Mouse (Mus musculus): ENCODE data around the gene Fbxo11. TPM values are rescaled to one million over a fixed set of nuclear protein-coding genes. Genes with fewer than 3 reads are reported as not detected.

Gene Fbxo11
- polyA plus RNA-seq (2016; fragmentation: Nextera tagmentation; extraction: Ambion mirVana), result 23.5 and 29.1 TPM in 2 replicates

- H3K27me3 ChIP-seq, result no peaks in the 10 kb centered on the region
- peak within 1 kb of the TSS; percentile 100 for H3K27ac ChIP-seq
- H3K9me3 ChIP-seq, result 0 out of 2 replicates have a peak, but pooled peaks cover 2% of the 10 kb centered on the region
- WGBS, result 0% methylated on average over 77 of the region's 112 CpGs
- H3K4me1 ChIP-seq (replicated peaks), result peaks cover 7% of the 10 kb centered on the region
- H3K4me3 ChIP-seq (replicated peaks), result peak within 1 kb of the TSS; percentile 97
- H3K9ac ChIP-seq (replicated peaks), result peak within 1 kb of the TSS; percentile 100
- H3K36me3 ChIP-seq, result no peaks in the 10 kb centered on the region
- H3K4me2 ChIP-seq, result peak within 1 kb of the TSS; percentile 69
- no peak; the same call in 1 of the 2 replicates for ATAC-seq (ENCODE audit: insufficient number of reproducible peaks, insufficient read depth, low FRiP score, low TSS enrichment, low read depth)
Measured at GRCm38 (mm10) chr17:88065031-88065800, at the start of gene Fbxo11. Gene Fbxo11 (minus strand): TSS chr17:88065291.

DNA sequence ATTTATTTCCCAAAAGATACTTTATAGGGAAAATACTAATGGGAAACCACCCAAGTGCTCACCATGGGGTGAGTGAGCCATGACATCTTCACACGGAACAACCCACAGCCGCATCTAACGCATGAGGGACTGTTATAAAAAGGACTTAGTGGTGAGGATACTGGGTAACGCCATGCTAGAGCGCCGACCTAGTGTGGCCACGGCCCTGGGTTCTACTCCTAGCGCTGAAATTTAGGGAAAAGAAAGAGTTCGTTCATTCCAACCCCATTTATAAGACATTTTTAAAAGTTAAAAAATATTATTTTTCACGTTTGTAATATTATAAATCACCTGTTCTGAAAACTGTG is 48.8 kb upstream of the Fbxo11 start:
- no peak for ATAC-seq (ENCODE audit: insufficient number of reproducible peaks, insufficient read depth, low FRiP score, low TSS enrichment, low read depth)
- whole genome bisulfite sequencing, result 93% methylated on average over 10 of the region's 10 CpGs

DNA sequence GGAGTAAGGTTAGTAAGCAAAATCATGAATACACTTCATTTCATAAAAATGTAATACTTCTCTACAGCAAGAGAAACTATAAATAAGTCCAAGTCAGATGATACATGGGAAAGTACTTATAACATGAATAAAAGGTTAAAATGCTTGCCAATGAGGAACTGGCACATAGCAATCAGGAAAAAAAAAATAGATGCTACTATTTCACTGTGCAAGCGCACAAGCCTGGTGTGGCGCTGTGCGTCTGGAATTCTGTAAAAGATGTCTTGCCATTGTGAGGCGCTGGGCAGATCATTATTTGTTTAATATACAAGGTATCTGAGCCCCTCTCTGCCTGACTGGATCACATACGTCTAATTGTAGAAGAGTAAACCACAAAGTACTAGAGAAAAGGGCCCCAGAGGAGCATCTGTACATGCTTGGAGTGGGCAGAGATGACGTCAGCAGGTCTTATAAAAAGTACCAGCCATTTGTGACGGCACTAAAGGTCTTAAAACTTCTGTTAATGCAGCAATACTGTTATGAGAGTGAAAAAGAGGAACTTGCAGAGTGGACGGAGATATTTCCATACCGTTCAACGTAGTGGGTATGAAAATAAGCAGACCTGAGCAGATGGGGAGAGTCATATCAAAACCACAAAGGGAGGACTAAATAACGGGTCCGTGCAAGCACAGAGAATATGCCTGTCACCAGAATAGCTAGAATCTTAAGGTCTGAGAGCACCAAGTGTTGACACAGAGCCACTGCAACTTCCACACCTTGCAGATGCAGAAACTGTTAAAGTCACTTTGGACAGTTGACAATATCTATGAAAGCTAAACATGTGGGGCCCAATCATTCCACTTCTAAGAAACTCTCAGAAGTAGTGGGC is 48.2 kb upstream of the Fbxo11 start:
- WGBS, result 78% methylated on average over 12 of the region's 12 CpGs
- Histone ChIP-seq H3K36me3 (no peaks in the 10 kb centered on the region), H3K4me2 (no peak overlapping the region), H3K27me3 (no peaks in the 10 kb centered on the region), H3K9me3 (no peaks in the 10 kb centered on the region), H3K27ac (no peak overlapping the region), H3K9ac (replicated peaks) (no peak overlapping the region), H3K4me1 (replicated peaks) (no peaks in the 10 kb centered on the region), H3K4me3 (replicated peaks) (no peak overlapping the region)
- no peak for ATAC-seq (ENCODE audit: insufficient number of reproducible peaks, insufficient read depth, low FRiP score, low TSS enrichment, low read depth)

More for the DNA sequence above, 48.8 kb upstream of the Fbxo11 start:
- Histone ChIP-seq H3K4me3 (replicated peaks) (no peak overlapping the region), H3K9ac (replicated peaks) (no peak overlapping the region), H3K4me2 (no peak overlapping the region), H3K9me3 (no peaks in the 10 kb centered on the region), H3K27me3 (no peaks in the 10 kb centered on the region), H3K27ac (no peak overlapping the region), H3K36me3 (no peaks in the 10 kb centered on the region), H3K4me1 (replicated peaks) (no peaks in the 10 kb centered on the region)

GRCm38 (mm10) chr17:88111865-88112645 is 47.0 kb upstream of the Fbxo11 start:
- WGBS, result 59% methylated on average over 10 of the region's 10 CpGs
- H3K27me3 ChIP-seq, result no peaks in the 10 kb centered on the region
- H3K4me2 ChIP-seq, result no peak overlapping the region
- no peaks in the 10 kb centered on the region for H3K9me3 ChIP-seq
- no peak overlapping the region for H3K4me3 ChIP-seq (replicated peaks)
- H3K36me3 ChIP-seq, result no peaks in the 10 kb centered on the region
- no peak for ATAC-seq (ENCODE audit: insufficient number of reproducible peaks, insufficient read depth, low FRiP score, low TSS enrichment, low read depth)
- no peak overlapping the region for H3K27ac ChIP-seq
- H3K9ac ChIP-seq (replicated peaks), result no peak overlapping the region
- no peaks in the 10 kb centered on the region for H3K4me1 ChIP-seq (replicated peaks)

DNA sequence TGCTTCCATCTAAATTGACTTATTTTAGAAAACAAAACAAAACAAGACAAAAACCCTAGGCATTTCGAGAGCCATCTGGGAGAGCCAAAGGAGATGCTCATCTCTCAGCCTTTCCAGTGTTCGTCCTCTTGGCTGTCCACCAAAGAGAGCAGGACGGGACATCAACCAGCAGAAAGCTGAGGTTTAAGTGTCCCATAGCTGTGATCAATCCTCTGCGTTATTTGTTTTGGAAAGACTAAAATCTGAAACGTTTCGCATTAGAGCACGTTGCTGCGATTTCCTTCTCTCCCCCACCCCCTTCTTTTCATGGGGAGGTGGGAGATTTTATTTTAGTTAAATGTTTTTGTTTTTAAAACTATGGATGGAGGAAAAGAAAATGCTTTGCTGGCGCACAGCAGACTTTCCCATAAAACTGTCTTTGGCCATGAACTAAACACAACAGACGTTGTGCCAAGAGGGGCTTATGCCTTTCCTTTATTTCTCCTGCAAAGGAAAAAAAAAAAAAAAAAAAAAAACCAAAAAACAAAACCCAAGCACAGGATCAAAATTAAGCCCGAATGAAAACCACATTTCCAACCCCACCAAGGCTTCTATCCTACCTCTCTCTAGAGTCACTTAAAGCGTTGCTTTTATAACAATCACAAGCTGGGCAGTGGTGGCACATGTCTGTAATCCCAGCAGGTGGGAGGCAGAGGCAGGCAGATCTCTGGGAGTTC is 46.1 kb upstream of the Fbxo11 start:
- Histone ChIP-seq H3K4me2 (no peak overlapping the region), H3K9me3 (no peaks in the 10 kb centered on the region), H3K27me3 (no peaks in the 10 kb centered on the region), H3K9ac (replicated peaks) (no peak overlapping the region), H3K36me3 (no peaks in the 10 kb centered on the region), H3K27ac (no peak overlapping the region), H3K4me3 (replicated peaks) (no peak overlapping the region), H3K4me1 (replicated peaks) (no peaks in the 10 kb centered on the region)
- no peak for ATAC-seq (ENCODE audit: insufficient number of reproducible peaks, insufficient read depth, low FRiP score, low TSS enrichment, low read depth)
- 78% methylated on average over 12 of the region's 12 CpGs for WGBS

GRCm38 (mm10) chr17:88107708-88108107 is 42.6 kb upstream of the Fbxo11 start:
- no peaks in the 10 kb centered on the region for H3K9me3 ChIP-seq
- H3K4me2 ChIP-seq, result no peak overlapping the region
- no peak overlapping the region for H3K4me3 ChIP-seq (replicated peaks)
- ATAC-seq (ENCODE audit: insufficient number of reproducible peaks, insufficient read depth, low FRiP score, low TSS enrichment, low read depth), result no peak
- WGBS, result 81% methylated on average over 4 of the region's 4 CpGs
- no peak overlapping the region for H3K9ac ChIP-seq (replicated peaks)
- H3K36me3 ChIP-seq, result no peaks in the 10 kb centered on the region
- no peaks in the 10 kb centered on the region for H3K27me3 ChIP-seq
- H3K4me1 ChIP-seq (replicated peaks), result no peaks in the 10 kb centered on the region
- H3K27ac ChIP-seq, result no peak overlapping the region

- Histone ChIP-seq H3K4me1 (replicated peaks) (no peaks in the 10 kb centered on the region), H3K36me3 (no peaks in the 10 kb centered on the region), H3K27ac (no peak overlapping the region), H3K27me3 (no peaks in the 10 kb centered on the region), H3K4me2 (no peak overlapping the region), H3K4me3 (replicated peaks) (no peak overlapping the region), H3K9ac (replicated peaks) (no peak overlapping the region), H3K9me3 (no peaks in the 10 kb centered on the region)
- 94% methylated on average over 9 of the region's 9 CpGs for WGBS
- no peak for ATAC-seq (ENCODE audit: insufficient number of reproducible peaks, insufficient read depth, low FRiP score, low TSS enrichment, low read depth)
Measured at GRCm38 (mm10) chr17:88106365-88106764, 41.3 kb upstream of the Fbxo11 start.

- no peaks in the 10 kb centered on the region for H3K36me3 ChIP-seq
- WGBS, result 83% methylated on average over 7 of the region's 7 CpGs
- no peaks in the 10 kb centered on the region for H3K9me3 ChIP-seq
- no peaks in the 10 kb centered on the region for H3K27me3 ChIP-seq
- no peak overlapping the region for H3K4me3 ChIP-seq (replicated peaks)
- no peak overlapping the region for H3K9ac ChIP-seq (replicated peaks)
- H3K4me1 ChIP-seq (replicated peaks), result no peaks in the 10 kb centered on the region
- no peak overlapping the region for H3K4me2 ChIP-seq
- H3K27ac ChIP-seq, result no peak overlapping the region
- ATAC-seq (ENCODE audit: insufficient number of reproducible peaks, insufficient read depth, low FRiP score, low TSS enrichment, low read depth), result no peak
Measured at GRCm38 (mm10) chr17:88102597-88102996, 37.5 kb upstream of the Fbxo11 start.

DNA sequence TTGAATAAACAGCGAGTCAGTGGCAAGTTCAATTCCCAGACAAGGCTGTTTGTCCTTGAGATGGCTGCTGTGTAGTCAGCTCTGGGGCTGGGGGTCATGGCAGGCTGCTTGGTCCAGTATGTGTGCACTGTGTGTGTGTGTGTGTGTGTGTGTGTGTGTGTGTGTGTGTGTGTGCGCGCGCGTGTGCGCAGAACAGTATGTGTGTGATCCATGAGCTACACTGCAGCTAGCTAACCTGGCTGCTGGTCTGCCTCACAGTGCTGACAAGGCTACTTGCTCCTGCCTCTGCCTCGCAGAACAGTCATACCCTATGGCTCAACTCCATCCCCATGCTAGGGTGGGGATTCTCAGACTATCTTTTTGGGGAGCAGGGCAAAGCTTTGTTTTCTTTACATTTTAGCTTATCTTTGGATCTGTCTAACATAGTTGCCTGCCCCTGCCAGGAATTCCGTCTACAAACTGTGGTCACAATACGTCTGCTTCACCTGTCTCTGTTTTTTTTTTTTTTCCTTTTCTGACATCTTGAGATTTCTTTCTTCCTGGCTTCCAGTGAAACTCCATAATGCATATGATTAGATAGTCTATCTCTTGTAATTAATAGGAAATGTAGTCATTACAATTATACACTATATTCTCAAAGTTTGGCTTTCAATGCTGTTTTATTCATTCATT is 33.2 kb upstream of the Fbxo11 start:
- 91% methylated on average over 9 of the region's 9 CpGs for WGBS
- H3K4me2 ChIP-seq, result no peak overlapping the region
- H3K36me3 ChIP-seq, result no peaks in the 10 kb centered on the region
- H3K4me1 ChIP-seq (replicated peaks), result no peaks in the 10 kb centered on the region
- H3K27me3 ChIP-seq, result no peaks in the 10 kb centered on the region
- no peak overlapping the region for H3K27ac ChIP-seq
- H3K4me3 ChIP-seq (replicated peaks), result no peak overlapping the region
- H3K9ac ChIP-seq (replicated peaks), result no peak overlapping the region
- ATAC-seq (ENCODE audit: insufficient number of reproducible peaks, insufficient read depth, low FRiP score, low TSS enrichment, low read depth), result no peak
- H3K9me3 ChIP-seq, result no peaks in the 10 kb centered on the region

- 86% methylated on average over 3 of the region's 3 CpGs for WGBS
- Histone ChIP-seq H3K4me1 (replicated peaks) (no peaks in the 10 kb centered on the region), H3K36me3 (no peaks in the 10 kb centered on the region), H3K27me3 (no peaks in the 10 kb centered on the region), H3K4me2 (no peak overlapping the region), H3K4me3 (replicated peaks) (no peak overlapping the region), H3K9ac (replicated peaks) (no peak overlapping the region), H3K9me3 (no peaks in the 10 kb centered on the region), H3K27ac (no peak overlapping the region)
- no peak for ATAC-seq (ENCODE audit: insufficient number of reproducible peaks, insufficient read depth, low FRiP score, low TSS enrichment, low read depth)
Measured at GRCm38 (mm10) chr17:88097543-88097942, 32.5 kb upstream of the Fbxo11 start.
